Mouse (Mus musculus) lung, postnatal 14 days (tissue): ENCODE measurements around the gene Prss2.
"Not testable (repeated sequence)": the region's sequence is repeated elsewhere in the genome, so short reads cannot be mapped to it uniquely, and the experiment has no call there.

Experiments used
- DNase-seq: peaks from one replicate; pipeline ENCODE4 v3.0.0; 2021

Prss2 gene

GRCm38 (mm10) chr6:41556389-41556788, 34.8 kb downstream of the Prss2 start:
- no peak for DNase-seq

- no peak for DNase-seq
Observed at GRCm38 (mm10) chr6:41557468-41557867, 35.9 kb downstream of the Prss2 start.

GRCm38 (mm10) chr6:41558271-41558670, 36.7 kb downstream of the Prss2 start:
- peak; percentile 6 for DNase-seq

GRCm38 (mm10) chr6:41559331-41559730, 37.7 kb downstream of the Prss2 start:
- no peak for DNase-seq

- DNase-seq, result no peak
Observed at GRCm38 (mm10) chr6:41560273-41560672, 38.7 kb downstream of the Prss2 start.

- DNase-seq, result no peak
Observed at GRCm38 (mm10) chr6:41562598-41562997, 41.0 kb downstream of the Prss2 start.

- DNase-seq, result not testable (repeated sequence)
Observed at GRCm38 (mm10) chr6:41563104-41563951, 41.7 kb downstream of the Prss2 start.

GRCm38 (mm10) chr6:41565261-41565660, 43.7 kb downstream of the Prss2 start:
- no peak for DNase-seq

- no peak for DNase-seq
Observed at GRCm38 (mm10) chr6:41566965-41567364, 45.4 kb downstream of the Prss2 start.

- no peak for DNase-seq
Observed at GRCm38 (mm10) chr6:41569078-41569477, 47.5 kb downstream of the Prss2 start.
